Mouse (Mus musculus): ENCODE data around the gene Pde6h.

The Pde6h gene

GRCm38 (mm10) chr6:136986019-136986418, 62.4 kb downstream of the Pde6h start:
- DNase-seq: no peak

- DNase-seq: no peak
These were observed 63.1 kb downstream of the Pde6h start for GRCm38 (mm10) chr6:136986718-136987117.

- no peak for DNase-seq
These were observed 65.0 kb downstream of the Pde6h start for GRCm38 (mm10) chr6:136988536-136989060.

GRCm38 (mm10) chr6:136989824-136990497, 66.3 kb downstream of the Pde6h start:
- DNase-seq: no peak

- DNase-seq: no peak
These were observed 66.9 kb downstream of the Pde6h start for GRCm38 (mm10) chr6:136990557-136990956.

- DNase-seq: no peak
These were observed 69.9 kb downstream of the Pde6h start for GRCm38 (mm10) chr6:136993574-136993973.

GRCm38 (mm10) chr6:136995533-136995932, 71.9 kb downstream of the Pde6h start:
- no peak for DNase-seq

GRCm38 (mm10) chr6:136996336-136996735, 72.7 kb downstream of the Pde6h start:
- DNase-seq: no peak

GRCm38 (mm10) chr6:136998181-136998580, 74.5 kb downstream of the Pde6h start:
- no peak for DNase-seq

- DNase-seq: no peak
These were observed 75.4 kb downstream of the Pde6h start for GRCm38 (mm10) chr6:136999009-136999408.

- no peak for DNase-seq
These were observed 76.2 kb downstream of the Pde6h start for GRCm38 (mm10) chr6:136999707-137000446.

- no peak for DNase-seq
These were observed 77.1 kb downstream of the Pde6h start for GRCm38 (mm10) chr6:137000706-137001105.

- no peak for DNase-seq
These were observed 77.9 kb downstream of the Pde6h start for GRCm38 (mm10) chr6:137001267-137002168.

GRCm38 (mm10) chr6:137002169-137002514, 78.5 kb downstream of the Pde6h start:
- no peak for DNase-seq

- DNase-seq: no peak
These were observed 80.7 kb downstream of the Pde6h start for GRCm38 (mm10) chr6:137004359-137004758.

- DNase-seq: no peak
These were observed 87.6 kb downstream of the Pde6h start for GRCm38 (mm10) chr6:137011187-137011586.

GRCm38 (mm10) chr6:137014346-137014745, 90.7 kb downstream of the Pde6h start:
- peak; percentile 8 to 11 for DNase-seq

GRCm38 (mm10) chr6:137017216-137017973, 93.8 kb downstream of the Pde6h start:
- no peak for DNase-seq

Data from cerebellum, adult 18-20 months (tissue).